Mouse (Mus musculus): ENCODE measurements around the gene Unc5c.

Unc5c gene

GRCm38 (mm10) chr3:141465104-141465705, at the start of gene Unc5c:
Unc5c (plus strand) TSS chr3:141465216.
- ChIA-PET CTCF (no interaction called here), POLR2A (no interaction called here)

GRCm38 (mm10) chr3:141457475-141457874, 7.5 kb upstream of the Unc5c start:
- POLR2A ChIA-PET, result no interaction called here
- CTCF ChIA-PET, result no interaction called here

DNA sequence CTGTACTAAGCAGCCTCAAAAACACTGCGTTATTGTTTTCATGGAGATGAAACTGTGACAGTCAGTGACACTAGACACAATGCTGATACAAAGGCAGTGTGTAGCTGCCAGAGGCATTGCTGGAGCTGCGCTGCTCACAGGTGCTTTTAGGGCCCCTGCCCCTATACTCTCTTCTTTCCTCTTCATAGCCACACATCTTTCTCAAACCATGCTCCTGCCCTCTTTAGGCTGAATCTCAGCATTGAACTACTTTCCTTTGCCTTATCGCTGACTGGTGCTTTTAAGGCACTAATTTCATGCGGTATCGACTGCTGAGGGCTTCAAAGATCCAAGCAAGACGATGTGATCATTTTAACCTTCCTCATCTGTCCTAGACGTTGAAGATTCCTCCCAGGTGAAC, 2.5 kb upstream of the Unc5c start:
- POLR2A ChIA-PET, result no interaction called here

GRCm38 (mm10) chr3:141464691-141465103, 319 bp upstream of the Unc5c start:
- POLR2A ChIA-PET, result no interaction called here
- CTCF ChIA-PET, result no interaction called here

More for the DNA sequence above, 2.5 kb upstream of the Unc5c start:
- CTCF ChIA-PET, result no interaction called here

GRCm38 (mm10) chr3:141466061-141466460, 1.0 kb downstream of the Unc5c start:
- ChIA-PET POLR2A (no interaction called here), CTCF (interaction anchor here in 2 of 4 experiments (0.5 to 0.6 kb wide), 3 partner anchors 402 to 909 kb away, joined by 3 to 4 read pairs (median 4); no protein-coding TSS in a partner anchor)

- ChIA-PET POLR2A (interaction anchor here in 1 of 4 experiments (1.2 kb wide), 1 partner anchor 14 kb away, joined by 3 read pairs; no protein-coding TSS in a partner anchor), CTCF (interaction anchor here in 3 of 4 experiments (0.6 to 0.7 kb wide), 3 partner anchors 230 to 726 kb away, joined by 3 to 4 read pairs (median 4); no protein-coding TSS in a partner anchor)
Observed at GRCm38 (mm10) chr3:141466727-141467335, 1.8 kb downstream of the Unc5c start.

DNA sequence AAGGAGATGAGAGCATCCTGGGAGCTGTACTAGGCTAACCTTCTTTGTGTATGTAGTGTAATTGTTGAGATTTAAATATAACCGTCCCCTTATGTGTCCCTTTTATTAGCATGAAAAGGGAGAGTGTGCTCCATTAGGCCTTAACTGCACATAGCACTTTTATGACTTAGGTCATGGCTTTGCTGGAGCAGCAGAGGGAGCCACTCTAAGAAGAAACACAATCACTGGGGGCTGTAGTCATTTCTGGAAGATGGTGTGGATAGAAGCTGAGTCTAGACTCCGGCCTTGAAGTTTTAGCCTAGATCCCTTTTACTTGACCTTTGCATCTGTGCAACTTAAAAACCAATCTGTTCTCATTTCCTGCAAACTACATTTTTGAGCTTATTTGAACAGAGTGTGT, 4.3 kb downstream of the Unc5c start:
- ChIA-PET CTCF (no interaction called here), POLR2A (no interaction called here)

DNA sequence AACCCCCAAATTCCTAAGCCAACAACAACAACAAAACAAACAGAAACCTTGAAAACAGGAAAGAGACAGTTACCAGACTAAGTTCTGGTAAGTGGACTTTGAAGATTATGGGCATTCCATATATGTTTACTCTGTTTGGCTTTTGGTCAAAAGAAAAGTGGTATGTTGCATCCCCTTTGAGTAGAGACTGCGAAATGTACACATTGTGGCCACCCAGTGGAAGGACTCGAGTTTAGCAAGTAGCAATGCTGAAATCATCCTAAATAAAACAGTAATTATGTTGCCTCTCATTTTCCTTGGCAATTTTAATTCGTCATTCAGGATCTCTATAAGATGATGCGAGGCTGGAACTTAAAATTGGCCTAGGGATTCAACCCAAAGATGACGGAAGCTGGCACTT, 8.2 kb downstream of the Unc5c start:
- ChIA-PET POLR2A (no interaction called here), CTCF (no interaction called here)

DNA sequence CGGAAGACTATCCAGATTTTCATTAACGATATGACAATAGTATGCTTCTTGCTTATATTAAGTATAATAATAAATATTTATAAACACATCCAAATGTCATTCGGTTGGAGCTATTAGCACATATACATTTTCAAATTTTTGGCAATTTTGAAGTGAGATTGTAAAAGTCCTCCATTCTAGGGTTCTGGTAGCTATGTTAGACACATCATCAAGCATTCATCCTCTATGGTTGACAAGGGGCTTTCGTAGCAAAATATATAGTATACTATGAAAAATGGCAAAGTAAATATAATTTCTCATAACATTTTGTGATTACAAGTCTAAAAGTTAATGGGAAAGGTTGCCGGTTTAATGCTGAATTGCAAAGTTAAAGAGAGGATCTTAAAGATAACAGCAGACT, 10.4 kb downstream of the Unc5c start:
- ChIA-PET POLR2A (no interaction called here), CTCF (no interaction called here)

DNA sequence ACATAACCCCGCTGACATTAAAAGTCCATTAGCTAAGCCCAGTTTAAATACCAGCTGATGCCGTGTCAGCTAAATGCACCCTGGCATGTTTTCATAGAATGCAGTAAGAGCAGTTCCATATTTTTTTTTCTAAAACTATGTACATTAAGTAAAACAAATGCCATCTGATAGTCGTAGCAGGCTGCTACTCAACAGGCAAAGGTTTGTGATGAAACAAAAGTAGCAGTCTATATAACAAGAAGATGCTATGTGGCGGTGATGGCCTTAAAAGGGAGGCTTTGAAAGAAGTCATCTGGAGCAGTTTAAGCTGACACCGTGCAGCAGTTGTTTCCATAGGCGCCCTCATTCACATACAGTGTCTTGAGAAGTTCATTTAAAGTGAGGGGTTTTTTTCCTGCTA, 10.9 kb downstream of the Unc5c start:
- POLR2A ChIA-PET, result no interaction called here
- CTCF ChIA-PET, result no interaction called here

GRCm38 (mm10) chr3:141476670-141477069, 11.7 kb downstream of the Unc5c start:
- ChIA-PET POLR2A (no interaction called here), CTCF (no interaction called here)

DNA sequence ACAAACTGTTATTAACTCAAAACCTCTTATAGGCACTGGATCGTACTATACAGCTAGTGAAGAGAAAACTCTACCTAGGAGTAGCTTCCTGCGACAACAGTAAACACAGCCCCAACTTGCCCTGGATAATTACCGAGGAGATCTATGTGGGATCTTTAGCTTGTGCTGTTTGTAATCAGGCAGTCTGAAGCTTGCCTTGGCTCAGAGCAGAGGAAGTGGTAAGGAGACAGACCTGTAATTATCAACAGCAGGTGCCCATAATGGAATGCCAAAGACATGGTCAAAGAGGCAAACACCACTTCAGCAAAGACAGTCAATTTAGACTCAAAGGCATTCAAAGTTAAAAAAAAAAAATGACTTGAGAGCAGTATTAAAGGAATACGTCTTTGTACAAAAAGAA, 17.4 kb downstream of the Unc5c start:
- ChIA-PET POLR2A (no interaction called here), CTCF (no interaction called here)

GRCm38 (mm10) chr3:141483665-141484431, 18.8 kb downstream of the Unc5c start:
- CTCF ChIA-PET, result no interaction called here
- POLR2A ChIA-PET, result no interaction called here

DNA sequence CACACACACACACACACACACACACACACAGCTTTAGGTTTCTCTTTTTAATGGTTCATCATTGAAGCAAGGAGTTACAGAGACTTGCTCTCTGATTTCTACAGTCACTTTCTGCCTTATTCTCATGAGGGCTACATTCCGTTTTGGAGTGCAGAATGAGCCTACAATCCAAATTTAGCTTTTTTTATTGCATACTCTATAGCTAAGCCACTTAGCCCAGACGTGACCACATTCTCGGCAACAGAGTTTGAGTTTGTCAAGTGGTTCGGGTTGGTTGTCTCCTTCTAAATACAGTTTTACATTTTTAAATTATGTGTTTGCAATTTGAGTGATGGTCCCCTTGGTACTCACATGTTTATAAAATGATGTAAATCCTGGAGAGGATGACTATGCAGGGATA, 20.2 kb downstream of the Unc5c start:
- POLR2A ChIA-PET, result interaction anchor here in 1 of 4 experiments (0.7 kb wide), 1 partner anchor 945 kb away, joined by 3 read pairs; no protein-coding TSS in a partner anchor
- CTCF ChIA-PET, result no interaction called here

DNA sequence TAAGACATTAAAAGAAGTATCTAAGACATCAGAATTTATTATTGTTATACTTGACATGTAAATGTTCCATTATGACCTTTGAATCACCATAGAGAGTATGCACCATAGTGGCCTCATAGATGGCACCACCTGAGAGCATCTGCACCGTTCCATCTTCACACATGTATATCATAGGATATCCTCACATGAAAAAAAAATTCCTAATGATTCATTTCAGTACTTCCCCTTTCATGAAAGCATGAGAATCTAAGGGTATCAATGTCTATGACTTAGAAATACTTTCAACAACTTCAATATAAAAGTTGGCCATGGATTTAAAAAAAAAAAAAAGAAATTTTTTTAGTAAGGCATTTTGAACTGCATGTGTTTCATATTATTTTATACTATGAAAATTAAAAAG, 25.6 kb downstream of the Unc5c start:
- ChIA-PET CTCF (no interaction called here), POLR2A (no interaction called here)

GRCm38 (mm10) chr3:141491272-141491950, 26.4 kb downstream of the Unc5c start:
- ChIA-PET CTCF (no interaction called here), POLR2A (interaction anchor here in 1 of 4 experiments (0.7 kb wide), 2 partner anchors 117 to 810 kb away, joined by 3 read pairs; no protein-coding TSS in a partner anchor)

DNA sequence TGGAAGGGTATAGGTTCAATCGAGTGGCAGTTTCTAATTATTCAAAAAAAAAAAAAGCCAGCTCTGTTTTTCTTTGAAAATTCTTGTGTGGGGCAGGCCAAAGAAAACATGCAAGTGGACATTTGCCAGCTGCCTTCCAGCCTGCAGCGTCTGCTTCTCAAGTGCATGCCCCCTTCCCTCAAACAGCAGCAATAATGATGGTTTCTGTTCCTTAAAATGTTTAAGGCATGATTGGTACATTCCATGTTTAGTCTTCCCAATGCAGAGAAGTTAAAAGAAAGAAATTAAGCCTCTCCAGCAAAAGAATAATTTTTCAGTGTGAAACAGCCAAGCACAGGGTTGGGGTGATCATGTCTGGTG, 26.9 kb downstream of the Unc5c start:
- POLR2A ChIA-PET, result interaction anchor here in 1 of 4 experiments (0.7 kb wide), 2 partner anchors 117 to 810 kb away, joined by 3 read pairs; no protein-coding TSS in a partner anchor

GRCm38 (mm10) chr3:141493000-141493399, 28.0 kb downstream of the Unc5c start:
- ChIA-PET CTCF (no interaction called here), POLR2A (no interaction called here)

More for the DNA sequence above, 26.9 kb downstream of the Unc5c start:
- CTCF ChIA-PET, result no interaction called here

DNA sequence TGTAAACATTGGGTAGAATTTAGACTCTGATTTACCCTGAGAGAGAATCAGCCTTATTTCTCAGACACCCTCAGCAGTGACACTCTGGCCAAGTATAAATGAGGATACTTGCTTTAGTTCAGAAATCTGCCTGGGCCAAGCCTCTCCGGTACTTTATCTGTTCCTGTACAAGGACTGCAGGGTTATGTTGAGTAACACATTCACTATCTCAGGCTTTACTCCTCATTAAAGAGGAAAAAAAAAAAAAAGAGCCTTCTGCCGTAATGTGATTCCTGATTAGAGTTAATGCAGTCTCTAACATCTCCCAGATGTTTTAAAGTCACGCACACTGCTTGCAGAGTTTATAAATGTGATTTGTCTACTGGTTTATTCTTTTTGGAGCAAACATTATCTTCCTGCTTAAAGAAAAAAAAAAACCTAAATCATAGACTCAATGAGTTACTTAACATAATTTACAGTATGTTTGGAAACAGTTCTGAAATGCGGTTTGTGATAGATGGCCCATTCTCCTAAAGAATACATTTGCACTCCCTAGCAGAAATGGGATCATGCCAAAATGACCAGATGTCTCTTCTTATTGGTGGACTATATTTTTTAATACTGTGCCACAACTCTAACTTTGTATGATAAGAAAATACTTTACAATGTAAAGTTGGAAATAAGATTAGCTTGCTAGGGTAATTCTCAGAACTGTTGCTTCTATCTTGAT, 33.5 kb downstream of the Unc5c start:
- ChIA-PET CTCF (no interaction called here), POLR2A (no interaction called here)
